Mouse (Mus musculus) bone marrow, adult 2 months (tissue): Measurements from ENCODE around the gene Hmg20b.

Experiments
- CTCF ChIP-seq: fragments of 200-500 bp; IDR thresholded peaks from 2 replicates; pipeline ENCODE4 v1.5.1; 2011; ENCODE audit warnings: low read length, control low read depth; ENCODE audit not compliant: control insufficient read depth, insufficient read depth
- POLR2A ChIP-seq: fragments of 200-500 bp; IDR thresholded peaks from 2 replicates; pipeline ENCODE4 v1.6.1; 2011; ENCODE audit warnings: low read depth, mild to moderate bottlenecking, control low read depth, low read length, borderline replicate concordance; ENCODE audit not compliant: control insufficient read depth

GRCm38 (mm10) chr10:81342686-81343505, 7.4 kb downstream of the Hmg20b start, which contains the start of gene Gipc3:
- TF ChIP-seq CTCF (no peak), POLR2A (no peak; the same call in 1 of the 2 replicates)
